Mouse (Mus musculus): ENCODE data around the gene Tbp.

Gene Tbp

DNA sequence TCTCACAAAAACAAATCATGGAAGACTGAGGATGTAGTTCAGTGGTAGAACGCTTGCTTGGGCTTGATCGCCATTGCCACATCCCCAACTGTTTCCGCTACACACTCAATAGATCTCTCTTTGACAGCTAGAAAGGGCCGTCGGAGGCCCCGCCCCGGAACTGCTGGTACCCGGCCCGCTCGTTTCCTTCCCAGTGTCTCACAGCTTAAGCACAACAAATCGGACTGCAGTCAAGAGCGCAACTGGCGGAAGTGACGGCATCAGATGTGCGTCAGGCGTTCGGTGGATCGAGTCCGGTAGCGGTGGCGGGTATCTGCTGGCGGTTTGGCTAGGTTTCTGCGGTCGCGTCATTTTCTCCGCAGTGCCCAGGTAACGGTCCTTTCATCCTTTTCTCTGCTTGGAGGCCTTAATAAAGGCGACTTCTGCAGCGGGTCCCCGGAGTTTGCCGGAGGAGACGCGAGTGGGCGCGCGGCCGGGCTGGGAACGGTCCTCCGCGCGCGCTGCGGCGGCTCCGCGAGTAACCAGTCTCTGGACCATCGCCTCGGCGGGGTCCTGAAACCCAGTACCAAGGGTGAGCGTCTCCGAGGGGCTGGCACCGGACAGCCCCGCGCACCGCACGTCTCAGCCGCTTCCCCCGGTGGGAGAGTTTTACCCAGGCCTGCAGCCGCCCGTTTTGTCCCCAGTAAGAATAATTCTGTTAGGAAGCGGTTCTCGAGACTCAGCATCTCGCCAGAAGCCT lies at the start of gene Tbp, which contains the start of gene Psmb1:
Tbp (plus strand) TSS at position 233 of the 739 bp plus-strand sequence.
Psmb1 (minus strand) TSS at position 96 of the 739 bp plus-strand sequence.
- DNase-seq = peak; percentile 98 to 99

DNA sequence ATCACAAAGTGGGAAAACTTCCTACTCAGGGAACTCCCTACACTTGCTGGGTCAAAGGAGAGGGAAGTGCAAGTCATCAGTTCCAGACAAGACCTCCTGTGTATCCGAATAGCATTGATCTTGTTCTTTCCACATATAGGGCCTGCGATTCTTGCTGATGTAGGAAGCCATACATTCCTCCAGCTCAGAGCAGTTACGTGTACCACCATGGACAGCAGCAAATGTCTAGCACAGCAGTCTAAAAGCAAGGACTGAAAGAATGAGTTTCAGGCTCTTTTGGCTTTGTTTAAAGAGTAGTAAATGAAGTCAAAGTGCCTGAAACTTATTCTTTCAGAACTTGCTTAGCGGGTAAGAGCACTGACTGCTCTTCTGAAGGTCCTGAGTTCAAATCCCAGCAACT lies 44.5 kb upstream of the Tbp start:
- DNase-seq = no peak

DNA sequence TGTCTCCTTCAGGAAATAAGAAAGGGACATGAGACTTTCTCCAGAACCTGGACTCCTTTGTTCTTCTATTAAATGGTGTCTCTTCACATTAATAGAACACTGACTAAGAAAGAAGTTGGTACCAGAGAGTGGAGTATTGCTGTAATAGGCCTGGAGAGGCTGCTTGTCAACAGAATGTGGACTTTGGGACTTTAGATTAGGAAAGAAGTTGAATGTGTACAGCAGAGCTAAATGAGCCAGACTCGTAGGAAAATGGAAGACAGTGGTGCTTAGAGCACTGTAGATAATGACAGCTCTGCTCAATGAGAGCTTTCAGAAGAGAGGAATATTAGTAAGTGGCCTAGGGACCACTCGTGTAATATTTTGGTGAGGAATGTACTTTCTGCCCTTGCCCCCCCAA lies 43.1 kb upstream of the Tbp start:
- DNase-seq = no peak

DNA sequence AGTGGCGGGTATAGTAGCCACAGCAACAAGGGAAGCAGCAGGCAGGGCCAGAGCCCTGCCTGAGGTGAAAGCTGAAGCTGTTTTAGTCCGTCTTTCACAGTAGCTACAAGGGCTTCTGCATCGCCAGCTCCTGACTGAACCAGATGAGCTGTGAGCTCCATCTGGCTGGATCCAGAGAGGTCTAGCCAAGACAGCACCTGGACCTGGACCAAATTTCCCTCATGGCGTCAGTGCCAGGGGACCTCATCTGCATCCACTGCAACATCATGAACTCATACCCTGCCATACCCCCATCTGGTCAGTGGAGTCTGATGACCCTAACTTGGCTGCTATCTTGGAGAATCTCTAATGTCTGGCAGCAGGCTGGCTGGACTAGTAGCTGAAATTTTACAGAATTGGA lies 39.9 kb upstream of the Tbp start:
- no peak for DNase-seq

DNA sequence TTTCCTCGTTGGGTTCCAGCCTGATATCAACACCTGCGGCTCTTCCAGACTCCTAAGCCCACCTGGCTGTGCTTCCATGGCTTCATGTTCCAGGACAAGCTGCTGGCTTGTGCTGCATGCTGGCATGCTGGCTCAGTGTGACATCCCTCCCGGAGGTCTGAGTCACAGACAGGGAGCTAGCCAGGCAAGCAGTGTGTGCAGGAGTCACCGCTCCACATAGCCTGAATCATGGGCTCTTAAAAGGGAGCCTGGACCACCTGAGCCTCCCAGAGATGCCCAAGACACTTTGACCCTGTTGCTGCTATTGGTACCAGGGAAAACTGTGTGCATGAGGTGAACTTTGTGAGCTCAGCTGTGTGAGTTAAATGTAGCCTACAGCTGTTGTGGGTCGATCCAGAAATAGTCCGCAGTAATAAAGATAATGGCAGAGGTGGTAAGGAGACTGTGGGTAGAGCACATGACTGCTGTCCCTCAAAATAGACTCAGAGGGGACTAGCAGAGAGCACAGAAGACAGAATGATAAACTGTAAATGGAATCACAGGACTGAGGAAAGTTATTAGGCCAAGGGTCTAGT lies 37.7 kb upstream of the Tbp start:
- DNase-seq = no peak

DNA sequence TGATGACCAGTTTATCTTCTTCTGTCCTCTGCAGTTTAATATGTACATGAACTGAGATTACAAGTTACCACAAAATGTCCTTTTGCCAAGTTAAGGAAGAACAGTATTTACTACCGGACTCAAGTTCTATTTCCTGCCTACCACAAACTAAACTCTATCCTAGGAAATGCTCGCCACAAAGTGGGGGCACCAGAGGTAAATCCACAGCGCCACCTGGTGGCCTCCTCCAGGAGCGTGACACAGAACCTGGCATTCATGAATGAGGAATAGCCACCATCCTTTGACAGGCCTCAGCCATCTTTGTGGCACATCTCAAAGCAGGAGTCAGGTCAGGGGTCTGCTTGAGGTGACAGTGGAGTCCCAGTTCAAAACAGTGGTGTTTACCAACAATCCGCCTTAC lies 32.0 kb upstream of the Tbp start:
- peak; percentile 23 to 61 for DNase-seq

- no peak for DNase-seq
Observed at GRCm38 (mm10) chr17:15472671-15473070, 27.0 kb upstream of the Tbp start.

GRCm38 (mm10) chr17:15490542-15490941 lies 9.1 kb upstream of the Tbp start:
- no peak for DNase-seq

DNA sequence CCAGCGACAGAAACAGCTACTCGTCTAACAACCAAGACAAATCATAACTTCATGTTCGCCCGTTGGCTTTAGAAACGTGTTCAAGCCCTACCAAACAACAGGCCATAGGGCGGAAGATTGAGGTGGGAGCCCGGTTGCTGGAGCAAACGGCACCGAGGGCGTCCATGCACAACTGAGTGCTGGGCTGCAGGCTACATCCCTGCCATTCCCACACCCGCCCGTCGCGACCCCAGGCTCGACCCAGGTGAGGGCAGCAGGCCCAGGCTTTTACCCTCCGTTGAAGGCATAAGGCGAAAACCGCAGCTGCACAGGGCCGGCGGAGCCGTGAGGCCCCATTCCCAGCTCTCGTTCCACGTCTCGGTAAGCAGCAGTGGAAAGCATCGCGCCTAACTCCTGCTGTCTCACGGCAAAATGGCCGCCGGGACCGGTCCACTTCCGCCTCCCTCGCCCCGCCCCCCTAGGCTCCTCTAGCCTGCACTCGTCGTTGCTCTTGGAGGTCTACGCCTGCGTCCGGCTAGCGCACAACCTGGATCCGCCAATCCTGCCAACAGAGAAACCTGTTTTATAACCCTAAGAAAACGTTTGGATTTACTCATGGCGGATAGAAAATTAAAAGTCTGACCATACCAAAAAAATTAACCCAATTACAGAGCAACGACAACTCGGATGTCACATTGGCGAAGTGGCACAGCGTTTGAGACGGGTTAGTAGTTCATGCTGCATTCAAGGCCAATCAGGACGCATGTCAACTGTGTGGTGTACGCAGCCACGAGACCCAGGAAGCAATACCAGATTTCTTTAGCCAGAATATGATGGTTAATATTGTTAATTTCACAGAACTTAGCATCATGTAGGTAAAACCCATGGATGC lies 1.6 kb upstream of the Tbp start:
- DNase-seq = peak; percentile 92 to 94

GRCm38 (mm10) chr17:15498753-15499113 lies 955 bp upstream of the Tbp start:
- no peak for DNase-seq

GRCm38 (mm10) chr17:15510694-15511093 lies 11.0 kb downstream of the Tbp start:
- DNase-seq = no peak

GRCm38 (mm10) chr17:15517776-15518175 lies 18.1 kb downstream of the Tbp start:
- no peak for DNase-seq

DNA sequence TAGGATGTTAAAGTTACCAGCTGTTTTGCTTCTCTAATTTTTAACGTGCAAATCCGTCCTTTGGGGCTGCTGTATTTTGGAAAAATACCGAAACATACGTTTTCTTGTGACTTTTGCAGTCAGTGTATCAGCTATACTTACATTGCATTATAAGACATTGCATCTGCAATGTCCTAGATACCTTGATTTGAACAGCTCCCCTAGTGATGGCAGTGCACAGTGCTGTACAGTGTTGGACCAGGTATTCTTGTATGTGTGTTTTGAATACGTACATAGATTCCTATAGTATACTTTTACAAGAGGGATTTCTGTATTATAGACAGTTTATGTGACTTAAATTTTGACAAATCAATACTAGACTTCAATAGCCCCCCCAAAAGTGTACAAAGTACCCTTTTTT lies 18.5 kb downstream of the Tbp start:
- DNase-seq = no peak

GRCm38 (mm10) chr17:15518766-15519165 lies 19.1 kb downstream of the Tbp start:
- DNase-seq = no peak

DNA sequence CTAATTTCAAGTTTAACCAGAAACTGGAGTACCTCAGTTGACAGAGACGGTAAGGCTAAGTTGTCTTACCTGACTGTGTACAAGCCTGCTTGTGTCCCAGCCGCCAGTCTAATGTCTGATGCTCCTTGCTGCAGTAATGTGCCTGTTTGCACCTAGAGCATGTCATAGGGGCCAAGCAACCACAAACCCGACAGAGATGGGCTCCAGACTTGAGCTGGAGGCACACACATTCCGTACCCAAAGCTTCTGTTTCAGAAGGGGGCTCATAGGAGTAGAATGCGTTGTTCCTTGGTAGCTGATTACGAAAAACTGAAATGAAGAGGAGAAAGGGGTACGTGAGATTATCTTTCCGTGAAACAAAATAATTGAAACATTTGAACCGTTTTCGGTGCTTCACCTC lies 26.6 kb downstream of the Tbp start:
- no peak for DNase-seq

DNA sequence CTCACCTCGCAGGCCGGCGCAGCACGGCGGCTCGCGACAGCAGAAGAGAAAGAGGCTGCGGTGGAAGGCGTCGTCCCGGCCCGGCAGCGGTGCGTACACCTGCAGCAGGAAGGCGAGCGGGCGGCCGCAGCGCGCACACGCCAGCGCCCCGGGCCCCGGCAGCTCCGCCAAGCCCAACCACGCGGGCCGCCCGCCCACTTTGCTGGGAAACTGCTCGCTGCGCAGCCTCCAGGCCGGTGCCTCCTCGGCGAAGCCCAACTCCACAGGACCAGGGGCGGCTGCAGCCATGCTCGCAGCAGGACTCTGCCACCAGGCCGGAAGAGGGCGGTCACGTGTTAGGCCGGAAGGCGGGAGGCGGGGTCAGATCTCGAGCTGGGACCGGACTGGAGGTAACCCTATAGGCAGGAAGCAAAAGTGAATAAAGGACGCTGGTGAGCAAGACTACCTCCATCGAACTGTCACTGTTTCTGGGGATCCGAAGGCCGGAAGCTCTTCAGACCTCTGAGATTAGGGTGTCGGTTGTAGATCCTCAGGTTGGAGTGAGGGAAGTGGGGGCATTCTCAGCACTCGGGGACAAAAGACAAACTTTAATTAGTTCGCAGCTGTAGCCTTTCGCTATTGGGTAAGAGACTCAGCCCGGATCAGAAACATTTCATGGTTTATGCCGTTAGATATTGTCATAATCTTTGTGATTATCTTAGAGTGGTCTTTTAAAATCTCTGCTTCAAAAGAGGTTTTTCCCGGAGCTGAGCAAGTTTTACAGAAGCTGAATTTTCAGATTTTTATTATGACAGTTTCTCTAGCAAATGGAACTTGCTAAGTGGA lies 27.5 kb downstream of the Tbp start, which contains the start of gene Pdcd2:
Pdcd2 (minus strand) TSS at position 316 of the 825 bp plus-strand sequence.
- peak; percentile 96 for DNase-seq

DNA sequence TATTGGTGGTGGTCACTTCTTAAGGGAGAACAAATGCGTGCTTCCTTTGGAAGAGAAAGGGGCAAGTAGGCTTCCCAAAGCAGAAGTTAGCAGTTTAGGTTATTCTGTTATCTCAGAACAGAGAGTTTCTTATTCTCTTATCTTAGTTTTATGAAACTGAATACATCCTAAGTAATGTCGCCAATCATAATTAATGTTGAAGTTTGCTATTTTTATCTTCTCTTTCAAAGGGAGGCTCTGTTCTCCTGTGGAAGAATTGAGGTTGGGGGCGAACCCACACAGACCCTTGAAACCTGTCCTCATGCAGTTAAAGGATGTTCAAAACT lies 28.1 kb downstream of the Tbp start:
- no peak for DNase-seq

DNA sequence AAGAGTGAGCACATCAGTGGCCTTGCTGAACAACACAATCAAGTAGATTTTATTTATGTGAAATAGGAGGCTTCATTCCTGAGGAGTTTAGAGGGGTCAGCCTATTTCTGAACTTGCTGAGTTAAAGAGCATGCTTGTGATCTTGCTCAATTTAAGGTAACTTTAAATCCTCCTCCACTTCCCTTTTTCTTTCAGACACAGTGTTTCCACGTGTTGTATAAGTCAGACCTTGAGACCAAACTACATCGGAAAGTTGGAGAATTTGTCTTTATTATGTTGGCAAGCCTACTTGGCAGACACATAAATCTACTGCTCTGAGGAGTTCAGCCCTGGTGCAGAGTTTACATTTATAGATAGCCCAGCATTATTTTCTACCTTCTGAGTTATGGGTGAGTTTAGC lies 29.2 kb downstream of the Tbp start:
- DNase-seq = no peak

DNA sequence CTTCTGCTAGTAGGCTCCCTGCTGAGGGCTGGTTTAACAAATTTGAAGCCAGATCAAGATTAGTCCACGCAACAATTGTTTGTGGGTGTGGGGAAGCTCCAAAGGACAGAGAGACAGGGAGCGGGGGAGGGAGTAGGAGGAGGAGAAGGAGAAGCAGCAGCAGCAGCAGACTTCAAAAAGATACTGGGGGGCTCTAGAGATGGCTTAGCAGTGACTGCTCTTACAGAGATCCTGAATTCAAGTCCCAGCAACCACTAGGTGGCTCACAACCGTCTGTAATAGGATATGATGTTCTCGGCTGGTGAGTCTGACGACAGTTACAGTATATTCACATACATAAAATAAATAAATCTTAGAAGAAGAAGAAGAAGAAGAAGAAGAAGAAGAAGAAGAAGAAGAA lies 30.5 kb downstream of the Tbp start:
- DNase-seq = peak; percentile 10 to 45

DNA sequence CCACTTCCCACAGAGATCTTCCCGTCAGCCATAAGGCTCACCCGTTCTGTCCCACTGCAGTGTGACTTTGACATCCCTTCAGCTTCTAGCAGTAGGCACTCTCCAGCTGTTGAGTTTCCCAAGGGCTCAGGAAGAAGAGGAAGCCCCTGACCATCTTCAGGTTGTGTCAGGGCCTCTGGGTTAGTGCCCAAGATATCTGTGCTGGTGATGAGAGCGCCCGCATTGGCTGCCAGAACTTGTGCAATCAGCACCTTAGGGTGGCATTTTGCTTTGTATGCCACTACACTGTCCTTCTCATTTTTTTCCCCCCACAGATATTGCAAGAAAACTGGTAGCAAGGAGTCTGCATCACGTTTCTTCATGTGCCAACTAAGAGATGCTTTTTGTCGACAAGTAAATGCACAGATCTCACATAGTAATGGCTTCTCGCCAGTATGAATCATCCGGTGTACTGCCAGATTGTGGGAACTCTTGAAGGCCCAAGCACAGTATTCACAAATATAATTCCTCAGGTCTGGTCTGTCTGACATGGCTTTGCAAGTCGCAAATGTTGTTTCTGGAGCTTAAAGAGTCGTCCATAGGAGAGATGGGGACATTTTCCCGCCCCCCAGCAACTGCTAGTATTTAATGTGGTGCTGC lies 35.6 kb downstream of the Tbp start:
- DNase-seq = no peak

DNA sequence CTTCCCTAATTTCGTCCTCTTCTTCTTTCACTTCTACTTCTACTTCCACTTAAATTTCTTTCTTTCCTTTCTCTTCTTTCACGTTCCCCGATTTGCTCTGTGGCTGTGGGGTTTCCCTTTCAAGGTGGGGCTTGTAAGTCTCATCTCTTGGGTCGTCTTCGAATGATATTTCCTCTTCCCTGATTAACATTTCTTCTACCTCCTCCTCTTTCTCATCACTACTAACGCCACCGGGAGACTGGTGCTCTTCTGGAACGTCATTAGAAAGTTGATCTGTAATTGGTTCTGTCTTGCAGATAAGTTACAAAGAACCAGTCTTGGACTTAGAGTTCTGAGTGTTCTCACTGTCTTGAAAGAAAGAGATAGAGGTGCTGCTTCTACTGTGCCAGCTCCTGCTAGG lies 36.3 kb downstream of the Tbp start:
- no peak for DNase-seq

- no peak for DNase-seq
Observed at GRCm38 (mm10) chr17:15536457-15536904, 36.8 kb downstream of the Tbp start.

Data from kidney, adult 8-10 months (tissue).